ENCODE assay signal across 8 mouse cellular contexts in genomic region chr13:103774119-103774757, GRCm38 (mm10). TPM values are rescaled to one million over a fixed set of nuclear protein-coding genes. Genes with fewer than 3 reads are reported as not detected.
DNase-seq lines count a peak whose midpoint lies in the region; ATAC-seq and TF ChIP-seq lines count a peak whose summit lies in the region.

Gene Srek1 (minus strand): TSS chr13:103774608.

- DNase-seq in WW6 (ENCODE audit: low read depth, low spot score): peak; percentile 85
- DNase-seq in cerebellum, postnatal 4 days (ENCODE audit: low spot score in 2 of 2): peak; percentile 92 to 99
- DNase-seq in gastrocnemius, adult 2 months: peak; percentile 96
- DNase-seq in hindbrain, postnatal 0 days (ENCODE audit: low spot score): peak; percentile 98
- peak; percentile 96 to 97 for DNase-seq in left cerebral cortex, adult 2 months (ENCODE audit: extremely low spot score in 1 of 2, low spot score in 2 of 2)
- peak; percentile 95 to 97 for DNase-seq in right cerebral cortex, adult 2 months (ENCODE audit: low spot score in 2 of 2)
- DNase-seq in urinary bladder, postnatal 14 days (ENCODE audit: low spot score): peak; percentile 95

- H3K27ac ChIP-seq in gastrocnemius, adult 2 months: peak within 1 kb of the TSS; percentile 99
- peak within 1 kb of the TSS; percentile 95 for H3K27ac ChIP-seq in hindbrain, postnatal 0 days
- peak within 1 kb of the TSS; percentile 95 for H3K27ac ChIP-seq in left cerebral cortex, adult 2 months

- under 1% methylated on average over 80 of the region's 81 CpGs for WGBS in hindbrain, postnatal 0 days

- peak; percentile 96 for ATAC-seq in hindbrain, postnatal 0 days
- ATAC-seq in megakaryocyte, adult 5-6 weeks (ENCODE audit: poor library complexity, severe bottlenecking): peak; percentile 86

- no peak for TF ChIP-seq CTCF in gastrocnemius, adult 2 months (IDR thresholded peaks at IDR 0.05)
- no peak; the same call in 1 of the 2 replicates for TF ChIP-seq CTCF in hindbrain, postnatal 0 days (IDR thresholded peaks at IDR 0.05; ENCODE audit: low read depth)
- no peak for TF ChIP-seq CTCF in left cerebral cortex, adult 2 months (IDR thresholded peaks at IDR 0.05)

- peak within 1 kb of the TSS; percentile 72 for H3K9ac ChIP-seq in hindbrain, postnatal 0 days (replicated peaks; ENCODE audit: low read length)

- peak within 1 kb of the TSS; percentile 85 for H3K4me3 ChIP-seq in gastrocnemius, adult 2 months
- H3K4me3 ChIP-seq in hindbrain, postnatal 0 days (ENCODE audit: low read length): peak within 1 kb of the TSS; percentile 73
- H3K4me3 ChIP-seq in left cerebral cortex, adult 2 months: peak within 1 kb of the TSS; percentile 88

- intact Hi-C loops in gastrocnemius, adult 2 months (cut with DNase I): loop anchor here (5.0 kb wide), 1 partner anchor 143 kb away; no protein-coding TSS in a partner anchor
- intact Hi-C loops in left cerebral cortex, adult 2 months (cut with DNase I): loop anchor here (5.0 kb wide), 1 partner anchor 333 kb away; the partner anchor contains the start of genes Nln and Sgtb

- no peaks in the 10 kb centered on the region for H3K27me3 ChIP-seq in hindbrain, postnatal 0 days (ENCODE audit: insufficient read depth, low read length)

- H3K9me3 ChIP-seq in hindbrain, postnatal 0 days (ENCODE audit: low read length): no peaks in the 10 kb centered on the region

- peaks cover 5% of the 10 kb centered on the region; the same call in 1 of the 2 replicates for H3K4me1 ChIP-seq in hindbrain, postnatal 0 days (ENCODE audit: insufficient read depth, low read length)

- peak within 1 kb of the TSS; percentile 71 for H3K4me2 ChIP-seq in hindbrain, postnatal 0 days (ENCODE audit: low read depth, low read length)

- no peaks in the 10 kb centered on the region for H3K36me3 ChIP-seq in hindbrain, postnatal 0 days (ENCODE audit: insufficient read depth, low read length)

RNA-seq across cellular contexts. Expression of gene Srek1, which starts in this region (rescaled TPM):
- total RNA-seq in gastrocnemius, adult 2 months (2021): 10 to 100 TPM; 24.9 to 25.6 TPM
- total RNA-seq in hindbrain, postnatal 0 days (2014; rRNA removed): 22.1 and 26.4 TPM in 2 replicates
- polyA plus RNA-seq in hindbrain, postnatal 0 days (2015; fragmentation: Nextera tagmentation; extraction: Ambion mirVana): 46.0 and 51.6 TPM in 2 replicates
- total RNA-seq in left cerebral cortex, adult 2 months (2021): 10 to 100 TPM; 74.8 to 80.2 TPM
- 19.0 and 25.3 TPM in 2 replicates for total RNA-seq in megakaryocyte, adult 5-6 weeks (2015)
- 49.4 and 51.2 TPM in 2 replicates for total RNA-seq in megakaryocyte, adult 5-6 weeks (2017)

Comparison
In these comparisons a context has a peak if more than half of its experiments do, and no peak if none do; other contexts are left out.
1. Peak in every context shown above with its lines: DNase-seq, ATAC-seq, H3K4me3 ChIP-seq and H3K27ac ChIP-seq.